Mouse (Mus musculus): Measurements from ENCODE around the gene Hoxd9. TPM values are rescaled to one million over a fixed set of nuclear protein-coding genes. Genes with fewer than 3 reads are reported as not detected.

Hoxd9 gene
- polyA plus RNA-seq, 1 experiment from 2014 or later: not detected

- no peaks in the 10 kb centered on the region for H3K9me3 ChIP-seq (ENCODE audit: control insufficient read depth, low read length)
- ATAC-seq: no peak
- H3K36me3 ChIP-seq (ENCODE audit: control insufficient read depth, insufficient read depth): no peaks in the 10 kb centered on the region
- no peak overlapping the region for H3K27ac ChIP-seq (ENCODE audit: low read length)
- no peak overlapping the region for H3K4me3 ChIP-seq (replicated peaks; ENCODE audit: low read length)
- WGBS: 3% methylated on average over 13 of the region's 13 CpGs
- H3K4me2 ChIP-seq (ENCODE audit: low read length): no peak overlapping the region
- no peak overlapping the region for H3K9ac ChIP-seq (replicated peaks; ENCODE audit: low read depth, low read length)
- H3K4me1 ChIP-seq (replicated peaks; ENCODE audit: control insufficient read depth, insufficient read depth, low read length): no peaks in the 10 kb centered on the region
- peaks cover 89% of the 10 kb centered on the region for H3K27me3 ChIP-seq (replicated peaks; ENCODE audit: control insufficient read depth, insufficient read depth, low read length)
Observed at GRCm38 (mm10) chr2:74728303-74728680, 30.8 kb downstream of the Hoxd9 start.

GRCm38 (mm10) chr2:74730331-74730730 is 32.8 kb downstream of the Hoxd9 start:
- Histone ChIP-seq H3K36me3 (ENCODE audit: control insufficient read depth, insufficient read depth) (no peaks in the 10 kb centered on the region), H3K27me3 (replicated peaks; ENCODE audit: control insufficient read depth, insufficient read depth, low read length) (peaks cover 84% of the 10 kb centered on the region), H3K4me2 (ENCODE audit: low read length) (no peak overlapping the region), H3K4me3 (replicated peaks; ENCODE audit: low read length) (no peak overlapping the region), H3K4me1 (replicated peaks; ENCODE audit: control insufficient read depth, insufficient read depth, low read length) (no peaks in the 10 kb centered on the region), H3K9ac (replicated peaks; ENCODE audit: low read depth, low read length) (no peak overlapping the region), H3K27ac (ENCODE audit: low read length) (no peak overlapping the region), H3K9me3 (ENCODE audit: control insufficient read depth, low read length) (no peaks in the 10 kb centered on the region)
- no peak for ATAC-seq
- WGBS: 3% methylated on average over 8 of the region's 8 CpGs

DNA sequence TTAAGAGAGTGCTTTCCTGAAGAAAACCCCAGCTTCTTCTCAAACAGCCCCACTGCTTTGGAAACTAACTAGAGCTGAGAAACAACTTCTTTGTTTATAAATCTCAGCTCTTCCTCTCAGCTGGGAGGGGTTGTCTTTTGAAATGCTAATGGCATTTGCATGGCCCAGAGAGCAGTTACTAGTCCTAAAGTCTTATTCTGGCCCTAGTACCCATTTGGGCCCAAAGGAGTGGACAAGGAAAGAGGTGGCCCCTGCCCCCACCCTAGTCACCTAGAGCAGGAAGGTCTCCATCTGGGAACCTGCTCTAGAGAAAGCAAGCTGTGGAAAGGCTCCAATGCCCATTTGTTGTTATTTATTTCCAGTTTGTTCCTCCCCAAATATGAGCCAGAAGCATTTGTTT is 33.5 kb downstream of the Hoxd9 start:
- no peak overlapping the region for H3K9ac ChIP-seq (replicated peaks; ENCODE audit: low read depth, low read length)
- H3K27me3 ChIP-seq (replicated peaks; ENCODE audit: control insufficient read depth, insufficient read depth, low read length): peaks cover 85% of the 10 kb centered on the region
- no peaks in the 10 kb centered on the region for H3K9me3 ChIP-seq (ENCODE audit: control insufficient read depth, low read length)
- no peaks in the 10 kb centered on the region for H3K36me3 ChIP-seq (ENCODE audit: control insufficient read depth, insufficient read depth)
- peaks cover 2% of the 10 kb centered on the region; the same call in 1 of the 2 replicates for H3K4me1 ChIP-seq (replicated peaks; ENCODE audit: control insufficient read depth, insufficient read depth, low read length)
- no peak for ATAC-seq
- H3K4me2 ChIP-seq (ENCODE audit: low read length): no peak overlapping the region
- H3K27ac ChIP-seq (ENCODE audit: low read length): no peak overlapping the region
- no peak overlapping the region for H3K4me3 ChIP-seq (replicated peaks; ENCODE audit: low read length)

GRCm38 (mm10) chr2:74731799-74732512 is 34.4 kb downstream of the Hoxd9 start:
- Histone ChIP-seq H3K4me3 (replicated peaks; ENCODE audit: low read length) (no peak overlapping the region), H3K4me2 (ENCODE audit: low read length) (no peak overlapping the region), H3K27ac (ENCODE audit: low read length) (no peak overlapping the region), H3K4me1 (replicated peaks; ENCODE audit: control insufficient read depth, insufficient read depth, low read length) (peaks cover 4% of the 10 kb centered on the region; the same call in 1 of the 2 replicates), H3K9me3 (ENCODE audit: control insufficient read depth, low read length) (no peaks in the 10 kb centered on the region), H3K9ac (replicated peaks; ENCODE audit: low read depth, low read length) (no peak overlapping the region), H3K36me3 (ENCODE audit: control insufficient read depth, insufficient read depth) (no peaks in the 10 kb centered on the region), H3K27me3 (replicated peaks; ENCODE audit: control insufficient read depth, insufficient read depth, low read length) (peaks cover 84% of the 10 kb centered on the region)
- WGBS: 4% methylated on average over 9 of the region's 9 CpGs
- ATAC-seq: no peak

DNA sequence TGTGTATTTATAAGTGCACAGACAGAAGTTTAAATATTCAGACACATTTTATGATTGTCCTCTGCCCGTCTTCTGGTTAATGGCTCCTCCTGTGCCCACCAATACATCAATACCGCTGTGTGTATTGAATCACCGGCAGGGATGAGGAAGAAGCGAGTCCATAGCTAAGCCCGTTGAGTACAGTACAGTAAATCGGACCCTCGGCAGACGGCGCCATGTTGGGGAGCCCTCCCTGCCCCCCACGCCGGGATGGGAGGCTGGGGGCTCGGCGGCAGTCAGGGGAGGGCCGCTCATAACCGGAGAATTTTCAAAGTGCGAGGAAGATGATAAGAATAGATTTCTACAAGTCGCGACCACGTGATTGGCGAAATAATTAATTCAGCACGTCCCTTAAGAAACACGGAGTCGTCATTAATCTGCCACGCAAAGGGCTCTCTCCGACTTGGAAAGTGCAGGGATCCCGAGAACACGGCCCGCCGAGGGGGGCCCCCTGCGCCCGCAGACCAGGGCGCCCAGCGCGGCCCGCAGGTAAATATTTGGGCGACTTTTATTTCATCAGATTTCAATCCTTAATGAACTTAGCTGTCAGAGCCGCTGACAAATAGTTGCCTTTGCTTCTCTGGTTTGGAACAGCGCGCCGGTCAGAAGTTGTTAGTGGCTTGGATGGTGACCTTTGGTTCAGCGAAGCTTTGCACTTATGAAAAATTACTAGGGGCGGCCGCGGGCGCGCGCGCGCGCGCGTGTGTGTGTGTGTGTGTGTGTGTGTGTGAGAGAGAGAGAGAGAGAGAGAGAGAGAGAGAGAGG is 35.2 kb downstream of the Hoxd9 start:
- Histone ChIP-seq H3K9ac (replicated peaks; ENCODE audit: low read depth, low read length) (no peak overlapping the region), H3K27me3 (replicated peaks; ENCODE audit: control insufficient read depth, insufficient read depth, low read length) (peaks cover 84% of the 10 kb centered on the region), H3K4me2 (ENCODE audit: low read length) (no peak overlapping the region), H3K9me3 (ENCODE audit: control insufficient read depth, low read length) (no peaks in the 10 kb centered on the region), H3K4me3 (replicated peaks; ENCODE audit: low read length) (no peak overlapping the region), H3K4me1 (replicated peaks; ENCODE audit: control insufficient read depth, insufficient read depth, low read length) (peaks cover 4% of the 10 kb centered on the region; the same call in 1 of the 2 replicates), H3K27ac (ENCODE audit: low read length) (no peak overlapping the region), H3K36me3 (ENCODE audit: control insufficient read depth, insufficient read depth) (no peaks in the 10 kb centered on the region)
- under 1% methylated on average over 52 of the region's 52 CpGs for WGBS
- ATAC-seq: no peak

DNA sequence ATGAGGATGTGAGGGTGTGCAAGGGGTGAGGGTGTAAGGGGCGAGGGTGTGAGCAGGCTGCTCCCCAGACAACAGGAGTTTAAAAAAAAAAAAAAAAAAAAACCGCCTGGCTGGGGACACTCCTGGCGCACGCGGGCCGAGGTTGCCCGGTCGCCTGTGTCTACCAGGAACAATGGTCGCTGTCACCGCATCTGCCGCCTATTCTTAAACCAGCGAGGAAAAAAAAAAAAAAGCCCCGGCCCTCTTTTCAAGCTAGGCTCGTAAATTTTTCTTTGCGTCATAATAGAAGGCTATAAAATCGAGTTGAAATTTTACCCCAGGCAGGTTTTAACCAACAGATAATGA is 35.8 kb downstream of the Hoxd9 start:
- no peaks in the 10 kb centered on the region for H3K9me3 ChIP-seq (ENCODE audit: control insufficient read depth, low read length)
- H3K4me3 ChIP-seq (replicated peaks; ENCODE audit: low read length): no peak overlapping the region
- H3K4me2 ChIP-seq (ENCODE audit: low read length): no peak overlapping the region
- peaks cover 84% of the 10 kb centered on the region for H3K27me3 ChIP-seq (replicated peaks; ENCODE audit: control insufficient read depth, insufficient read depth, low read length)
- H3K4me1 ChIP-seq (replicated peaks; ENCODE audit: control insufficient read depth, insufficient read depth, low read length): peaks cover 4% of the 10 kb centered on the region; the same call in 1 of the 2 replicates
- 0% methylated on average over 12 of the region's 16 CpGs for WGBS
- no peak for ATAC-seq
- no peak overlapping the region for H3K27ac ChIP-seq (ENCODE audit: low read length)
- no peak overlapping the region for H3K9ac ChIP-seq (replicated peaks; ENCODE audit: low read depth, low read length)
- no peaks in the 10 kb centered on the region for H3K36me3 ChIP-seq (ENCODE audit: control insufficient read depth, insufficient read depth)

DNA sequence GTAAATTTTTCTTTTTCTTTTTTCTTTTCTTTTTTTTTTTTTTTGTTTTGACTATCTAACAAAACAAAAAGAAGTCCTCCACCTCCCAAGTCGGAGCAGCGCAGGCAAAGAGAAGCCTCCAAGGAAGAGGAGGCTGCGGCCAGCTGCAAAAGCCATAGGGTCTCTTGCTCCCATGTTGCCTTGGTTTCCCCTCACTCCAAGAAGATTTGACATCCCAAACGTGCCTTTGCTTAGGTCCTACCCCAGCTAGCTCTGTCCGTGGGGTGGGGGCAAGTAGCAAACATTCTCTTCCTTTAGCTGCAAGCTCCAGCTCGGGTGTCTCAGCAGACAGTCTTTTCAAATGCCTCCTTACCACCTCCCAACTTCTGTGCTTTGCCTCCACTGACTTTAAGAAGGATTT is 36.2 kb downstream of the Hoxd9 start:
- WGBS: 0% methylated on average over 6 of the region's 6 CpGs
- H3K4me3 ChIP-seq (replicated peaks; ENCODE audit: low read length): no peak overlapping the region
- H3K27me3 ChIP-seq (replicated peaks; ENCODE audit: control insufficient read depth, insufficient read depth, low read length): peaks cover 84% of the 10 kb centered on the region
- no peaks in the 10 kb centered on the region for H3K9me3 ChIP-seq (ENCODE audit: control insufficient read depth, low read length)
- peaks cover 4% of the 10 kb centered on the region; the same call in 1 of the 2 replicates for H3K4me1 ChIP-seq (replicated peaks; ENCODE audit: control insufficient read depth, insufficient read depth, low read length)
- H3K9ac ChIP-seq (replicated peaks; ENCODE audit: low read depth, low read length): no peak overlapping the region
- H3K27ac ChIP-seq (ENCODE audit: low read length): no peak overlapping the region
- ATAC-seq: no peak
- no peaks in the 10 kb centered on the region for H3K36me3 ChIP-seq (ENCODE audit: control insufficient read depth, insufficient read depth)
- H3K4me2 ChIP-seq (ENCODE audit: low read length): no peak overlapping the region

DNA sequence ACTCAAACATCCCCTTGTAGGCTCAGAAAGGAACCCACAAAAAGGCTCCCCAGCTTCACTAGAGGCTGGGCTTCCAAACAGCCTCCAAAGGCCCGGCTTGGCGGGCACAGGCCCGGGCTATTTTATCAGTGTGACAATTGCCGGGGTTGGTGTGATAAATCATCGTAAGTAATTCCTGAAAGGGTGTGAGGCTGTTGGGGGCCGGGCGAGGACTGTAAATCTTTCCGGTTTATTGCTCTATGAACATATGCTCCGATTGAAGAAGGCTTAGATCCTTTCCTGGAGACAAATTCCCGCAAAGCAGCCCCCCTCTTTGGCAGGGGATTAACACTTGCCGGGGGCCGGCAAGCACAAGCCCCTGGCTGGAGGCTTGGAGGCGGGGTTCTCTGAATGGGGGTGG is 36.9 kb downstream of the Hoxd9 start:
- H3K36me3 ChIP-seq (ENCODE audit: control insufficient read depth, insufficient read depth): no peaks in the 10 kb centered on the region
- peaks cover 4% of the 10 kb centered on the region; the same call in 1 of the 2 replicates for H3K4me1 ChIP-seq (replicated peaks; ENCODE audit: control insufficient read depth, insufficient read depth, low read length)
- peaks cover 84% of the 10 kb centered on the region for H3K27me3 ChIP-seq (replicated peaks; ENCODE audit: control insufficient read depth, insufficient read depth, low read length)
- H3K9ac ChIP-seq (replicated peaks; ENCODE audit: low read depth, low read length): no peak overlapping the region
- under 1% methylated on average over 13 of the region's 13 CpGs for WGBS
- no peak for ATAC-seq
- no peak overlapping the region for H3K27ac ChIP-seq (ENCODE audit: low read length)
- no peak overlapping the region for H3K4me2 ChIP-seq (ENCODE audit: low read length)
- H3K4me3 ChIP-seq (replicated peaks; ENCODE audit: low read length): no peak overlapping the region
- H3K9me3 ChIP-seq (ENCODE audit: control insufficient read depth, low read length): no peaks in the 10 kb centered on the region

- H3K9ac ChIP-seq (replicated peaks; ENCODE audit: low read depth, low read length): no peak overlapping the region
- no peak overlapping the region for H3K4me2 ChIP-seq (ENCODE audit: low read length)
Observed at GRCm38 (mm10) chr2:74734996-74735811, 37.7 kb downstream of the Hoxd9 start.

More at GRCm38 (mm10) chr2:74734996-74735811, 37.7 kb downstream of the Hoxd9 start:
- Histone ChIP-seq H3K9me3 (ENCODE audit: control insufficient read depth, low read length) (no peaks in the 10 kb centered on the region), H3K36me3 (ENCODE audit: control insufficient read depth, insufficient read depth) (no peaks in the 10 kb centered on the region), H3K27me3 (replicated peaks; ENCODE audit: control insufficient read depth, insufficient read depth, low read length) (peaks cover 86% of the 10 kb centered on the region), H3K4me3 (replicated peaks; ENCODE audit: low read length) (no peak overlapping the region), H3K4me1 (replicated peaks; ENCODE audit: control insufficient read depth, insufficient read depth, low read length) (peaks cover 4% of the 10 kb centered on the region; the same call in 1 of the 2 replicates), H3K27ac (ENCODE audit: low read length) (no peak overlapping the region)
- no peak for ATAC-seq
- WGBS: under 1% methylated on average over 27 of the region's 27 CpGs
